Mouse (Mus musculus): ENCODE measurements around the gene Phf21a. TPM values are rescaled to one million over a fixed set of nuclear protein-coding genes. Genes with fewer than 3 reads are reported as not detected.

Phf21a gene
- polyA plus RNA-seq, 1 experiment from 2014 or later, result 46.2 TPM

DNA sequence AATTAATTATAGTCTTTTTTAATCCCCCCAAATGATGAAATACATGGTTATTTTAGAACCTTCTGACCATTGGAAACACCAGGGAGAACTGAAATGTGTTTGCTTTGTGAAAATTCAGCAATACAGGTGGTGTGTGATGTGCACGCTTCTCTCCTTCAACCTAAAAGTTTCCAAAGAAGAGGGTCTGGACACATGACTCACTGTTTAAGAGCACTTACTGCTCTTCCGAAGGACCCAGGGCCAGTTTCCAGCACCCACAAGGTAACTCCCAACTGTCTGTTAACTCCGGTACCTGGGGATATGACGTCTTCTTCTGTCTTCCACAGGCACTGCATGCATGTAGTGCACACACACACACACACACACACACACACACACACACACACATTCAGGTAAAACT lies 82.1 kb downstream of the Phf21a start:
- no peaks in the 10 kb centered on the region for H3K27me3 ChIP-seq (ENCODE audit: control insufficient read depth, insufficient read depth, low read length)
- no peak overlapping the region for H3K27ac ChIP-seq (ENCODE audit: low read depth, low read length)
- no peaks in the 10 kb centered on the region for H3K4me1 ChIP-seq (replicated peaks; ENCODE audit: control insufficient read depth, insufficient read depth, low read length)
- no peak overlapping the region for H3K9ac ChIP-seq (ENCODE audit: low read depth, low read length)
- no peak overlapping the region for H3K4me2 ChIP-seq (replicated peaks; ENCODE audit: low read depth, low read length)
- 94% methylated on average over 4 of the region's 4 CpGs for WGBS
- H3K4me3 ChIP-seq (ENCODE audit: low read depth, low read length), result no peak overlapping the region
- DNase-seq (ENCODE audit: low spot score) (no peak), ATAC-seq (ENCODE audit: low FRiP score) (no peak)
- H3K36me3 ChIP-seq (ENCODE audit: control insufficient read depth, insufficient read depth, low read length), result no peaks in the 10 kb centered on the region
- H3K9me3 ChIP-seq (ENCODE audit: control insufficient read depth, low read length), result no peaks in the 10 kb centered on the region

DNA sequence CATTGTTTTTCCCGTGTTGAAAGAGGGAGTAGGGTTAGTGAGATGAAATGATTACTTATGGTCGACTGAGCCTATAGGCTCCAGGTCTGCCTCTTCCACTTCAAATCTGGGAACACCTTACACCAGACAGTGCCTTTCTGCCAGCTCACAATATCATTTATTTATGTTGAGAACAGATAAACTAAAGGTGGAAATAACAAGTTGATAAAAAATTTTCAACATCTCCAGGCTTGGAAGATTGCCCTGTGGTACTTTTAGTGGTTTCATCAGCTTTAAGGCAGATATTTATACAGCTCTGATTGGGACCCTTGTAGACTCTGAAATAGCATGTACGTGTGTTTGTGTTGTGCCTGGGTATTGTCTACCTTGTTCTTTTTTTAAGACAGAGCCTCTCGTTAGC lies 83.4 kb downstream of the Phf21a start:
- H3K9ac ChIP-seq (ENCODE audit: low read depth, low read length), result no peak overlapping the region
- H3K36me3 ChIP-seq (ENCODE audit: control insufficient read depth, insufficient read depth, low read length), result no peaks in the 10 kb centered on the region
- no peaks in the 10 kb centered on the region for H3K9me3 ChIP-seq (ENCODE audit: control insufficient read depth, low read length)
- H3K27ac ChIP-seq (ENCODE audit: low read depth, low read length), result no peak overlapping the region
- H3K27me3 ChIP-seq (ENCODE audit: control insufficient read depth, insufficient read depth, low read length), result no peaks in the 10 kb centered on the region
- H3K4me3 ChIP-seq (ENCODE audit: low read depth, low read length), result no peak overlapping the region
- no peak overlapping the region for H3K4me2 ChIP-seq (replicated peaks; ENCODE audit: low read depth, low read length)
- WGBS, result 62% methylated on average over 4 of the region's 4 CpGs
- H3K4me1 ChIP-seq (replicated peaks; ENCODE audit: control insufficient read depth, insufficient read depth, low read length), result no peaks in the 10 kb centered on the region
- no peak for ATAC-seq (ENCODE audit: low FRiP score)
- no peak for DNase-seq (ENCODE audit: low spot score)

DNA sequence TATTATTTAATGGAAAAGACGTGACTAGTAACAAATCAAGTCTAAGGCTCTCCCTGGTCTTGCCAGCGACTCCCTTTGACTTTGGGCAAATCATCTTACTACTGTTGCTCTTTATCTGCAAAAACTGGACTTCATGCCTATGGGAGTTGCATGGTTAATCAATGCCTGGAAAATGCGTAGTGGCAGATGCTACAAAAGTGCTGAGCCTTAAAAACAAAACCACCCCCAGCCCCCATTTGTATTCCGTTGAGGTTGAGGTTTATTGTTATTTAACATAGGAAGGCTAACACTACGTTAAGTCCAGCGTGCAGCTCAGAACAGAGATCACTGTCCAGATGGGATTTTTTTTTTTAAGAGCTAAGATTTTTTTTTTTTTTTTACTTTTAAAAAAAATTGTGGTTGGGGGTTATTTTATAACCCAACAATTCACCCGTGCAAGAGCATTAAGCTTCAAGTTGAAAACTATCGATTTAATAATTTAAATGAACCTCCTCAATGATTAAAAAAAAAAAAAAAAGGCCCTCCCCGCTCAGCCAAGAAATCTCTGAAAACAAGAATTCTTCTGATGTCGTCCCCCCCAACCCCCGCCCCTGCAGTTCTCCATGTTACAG lies 89.3 kb downstream of the Phf21a start:
- H3K27ac ChIP-seq (ENCODE audit: low read depth, low read length), result peak overlapping the region; percentile 97
- WGBS, result 2% methylated on average over 11 of the region's 11 CpGs

DNA sequence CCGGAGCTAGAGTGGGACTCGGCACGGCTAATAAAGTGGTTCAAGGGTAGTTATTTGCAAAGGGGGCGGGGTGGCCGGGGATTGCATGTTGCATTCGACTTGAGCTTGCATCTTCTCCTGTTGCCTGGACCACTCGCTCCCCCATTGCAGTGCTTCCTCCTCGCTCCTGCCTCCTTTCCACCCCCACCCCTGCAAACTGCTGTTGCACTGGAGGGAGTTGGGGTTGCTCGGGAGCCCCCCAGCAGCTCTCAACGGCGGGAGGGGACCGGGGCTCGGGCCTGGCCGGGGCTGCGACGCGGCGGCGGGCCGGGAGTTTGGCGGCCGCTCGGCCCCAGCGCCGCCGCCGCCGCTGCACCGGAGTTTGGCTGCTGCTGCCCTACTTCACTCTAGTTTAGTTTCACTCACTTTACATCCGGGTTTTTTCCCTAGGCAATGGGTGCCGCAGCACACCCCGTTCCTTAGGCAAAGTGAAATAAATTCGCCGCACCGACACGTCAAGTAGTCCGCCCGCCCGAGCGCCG lies 90.1 kb downstream of the Phf21a start:
- peak overlapping the region; percentile 95 for H3K9ac ChIP-seq (ENCODE audit: low read depth, low read length)
- no peaks in the 10 kb centered on the region for H3K9me3 ChIP-seq (ENCODE audit: control insufficient read depth, low read length)
- no peaks in the 10 kb centered on the region for H3K27me3 ChIP-seq (ENCODE audit: control insufficient read depth, insufficient read depth, low read length)
- H3K36me3 ChIP-seq (ENCODE audit: control insufficient read depth, insufficient read depth, low read length), result no peaks in the 10 kb centered on the region
- peak; percentile 71 for ATAC-seq (ENCODE audit: low FRiP score)
- H3K4me1 ChIP-seq (replicated peaks; ENCODE audit: control insufficient read depth, insufficient read depth, low read length), result peaks cover 2% of the 10 kb centered on the region; the same call in 1 of the 2 replicates
- H3K4me2 ChIP-seq (replicated peaks; ENCODE audit: low read depth, low read length), result peak overlapping the region; percentile 65
- peak; percentile 85 for DNase-seq (ENCODE audit: low spot score)
- WGBS, result under 1% methylated on average over 39 of the region's 41 CpGs
- H3K27ac ChIP-seq (ENCODE audit: low read depth, low read length), result peak overlapping the region; percentile 97
- peak overlapping the region; percentile 85 for H3K4me3 ChIP-seq (ENCODE audit: low read depth, low read length)

More for the DNA sequence above, 89.3 kb downstream of the Phf21a start:
- ATAC-seq (ENCODE audit: low FRiP score), result no peak
- H3K4me2 ChIP-seq (replicated peaks; ENCODE audit: low read depth, low read length), result peak overlapping the region; percentile 65
- H3K36me3 ChIP-seq (ENCODE audit: control insufficient read depth, insufficient read depth, low read length), result no peaks in the 10 kb centered on the region
- H3K27me3 ChIP-seq (ENCODE audit: control insufficient read depth, insufficient read depth, low read length), result no peaks in the 10 kb centered on the region
- DNase-seq (ENCODE audit: low spot score), result peak; percentile 58
- H3K4me1 ChIP-seq (replicated peaks; ENCODE audit: control insufficient read depth, insufficient read depth, low read length), result peaks cover 2% of the 10 kb centered on the region; the same call in 1 of the 2 replicates
- peak overlapping the region; percentile 85 for H3K4me3 ChIP-seq (ENCODE audit: low read depth, low read length)
- no peaks in the 10 kb centered on the region for H3K9me3 ChIP-seq (ENCODE audit: control insufficient read depth, low read length)
- H3K9ac ChIP-seq (ENCODE audit: low read depth, low read length), result peak overlapping the region; percentile 95

DNA sequence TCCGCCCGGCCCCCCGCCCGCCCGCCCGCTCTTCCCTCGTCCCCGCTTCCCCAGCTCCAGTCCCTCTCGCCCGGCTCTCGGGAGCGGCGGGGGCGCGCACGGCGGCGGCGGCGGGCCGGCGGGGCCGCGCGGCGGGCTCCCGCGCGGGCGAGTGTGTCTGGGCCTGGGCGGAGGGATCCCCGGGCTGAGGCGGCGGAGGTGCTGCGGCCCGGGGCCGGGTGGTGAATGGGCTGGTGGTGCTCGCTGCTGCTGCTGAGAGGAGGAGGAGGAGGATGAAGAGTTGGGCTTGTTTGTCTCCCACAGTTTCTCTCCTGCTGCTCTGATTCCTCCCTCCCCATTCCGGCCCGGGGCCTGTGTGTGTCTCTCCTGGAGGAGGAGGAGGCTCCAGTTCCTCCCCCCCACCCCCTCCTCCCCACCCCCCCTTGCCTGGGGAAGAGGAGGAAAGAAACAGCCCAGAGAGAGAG lies 90.7 kb downstream of the Phf21a start:
- H3K4me3 ChIP-seq (ENCODE audit: low read depth, low read length), result peak overlapping the region; percentile 85
- no peaks in the 10 kb centered on the region for H3K36me3 ChIP-seq (ENCODE audit: control insufficient read depth, insufficient read depth, low read length)
- no peaks in the 10 kb centered on the region for H3K9me3 ChIP-seq (ENCODE audit: control insufficient read depth, low read length)
- ATAC-seq (ENCODE audit: low FRiP score), result peak; percentile 81
- peak overlapping the region; percentile 95 for H3K9ac ChIP-seq (ENCODE audit: low read depth, low read length)
- H3K4me2 ChIP-seq (replicated peaks; ENCODE audit: low read depth, low read length), result peak overlapping the region; percentile 65
- H3K27me3 ChIP-seq (ENCODE audit: control insufficient read depth, insufficient read depth, low read length), result no peaks in the 10 kb centered on the region
- DNase-seq (ENCODE audit: low spot score), result peak; percentile 93
- peak overlapping the region; percentile 97 for H3K27ac ChIP-seq (ENCODE audit: low read depth, low read length)
- H3K4me1 ChIP-seq (replicated peaks; ENCODE audit: control insufficient read depth, insufficient read depth, low read length), result peaks cover 2% of the 10 kb centered on the region; the same call in 1 of the 2 replicates
- 0% methylated on average over 7 of the region's 40 CpGs for WGBS

DNA sequence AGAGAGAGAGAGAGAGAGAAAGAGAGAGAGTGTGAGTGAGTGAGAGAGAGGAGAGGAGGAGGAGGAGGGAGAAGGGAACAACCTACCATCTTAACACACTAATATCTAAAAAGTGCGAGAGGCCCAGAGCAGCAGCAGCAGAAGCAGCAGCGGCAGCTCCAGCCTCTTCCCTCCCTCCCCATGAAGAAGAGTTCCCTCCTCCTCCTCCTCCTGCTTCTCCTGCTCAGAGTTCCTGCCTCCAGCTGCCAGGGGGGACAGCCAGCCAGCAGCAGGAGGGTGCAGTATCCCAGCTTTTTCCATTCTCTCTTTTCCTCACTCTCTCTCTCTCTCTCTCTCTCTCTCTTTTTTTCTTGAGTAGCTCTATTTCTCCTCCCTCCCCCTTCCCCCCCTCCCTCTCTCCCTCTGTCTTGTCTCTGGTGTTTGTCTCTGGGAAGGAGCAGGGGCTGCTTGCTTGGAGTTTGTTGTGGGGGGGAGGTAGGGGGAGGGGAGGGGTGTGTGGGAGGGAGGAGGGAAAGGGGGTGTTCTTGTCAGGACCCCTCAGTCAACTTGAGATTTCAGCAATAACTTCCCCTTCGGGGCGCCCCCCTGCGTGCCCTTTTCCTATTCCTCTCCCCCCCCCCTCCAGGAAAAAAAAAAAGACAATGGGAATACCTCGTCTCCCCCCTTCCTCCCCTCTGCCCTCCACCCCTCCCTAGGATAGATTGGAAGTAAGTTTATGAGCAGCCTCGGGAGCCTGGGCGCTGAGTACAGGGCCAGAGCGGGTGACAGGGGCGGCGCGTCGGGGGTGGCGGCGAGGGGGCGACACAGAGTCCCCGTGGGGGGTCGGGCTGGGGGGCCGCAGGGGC lies 91.4 kb downstream of the Phf21a start:
- peak overlapping the region; percentile 85 for H3K4me3 ChIP-seq (ENCODE audit: low read depth, low read length)
- H3K9ac ChIP-seq (ENCODE audit: low read depth, low read length), result peak overlapping the region; percentile 95
- WGBS, result 0% methylated on average over 10 of the region's 19 CpGs
- H3K36me3 ChIP-seq (ENCODE audit: control insufficient read depth, insufficient read depth, low read length), result no peaks in the 10 kb centered on the region
- no peaks in the 10 kb centered on the region for H3K9me3 ChIP-seq (ENCODE audit: control insufficient read depth, low read length)
- ATAC-seq (ENCODE audit: low FRiP score) (peak; percentile 59), DNase-seq (ENCODE audit: low spot score) (peak; percentile 69)
- H3K27ac ChIP-seq (ENCODE audit: low read depth, low read length), result peak overlapping the region; percentile 97
- H3K4me1 ChIP-seq (replicated peaks; ENCODE audit: control insufficient read depth, insufficient read depth, low read length), result peaks cover 2% of the 10 kb centered on the region; the same call in 1 of the 2 replicates
- peak overlapping the region; percentile 65 for H3K4me2 ChIP-seq (replicated peaks; ENCODE audit: low read depth, low read length)
- H3K27me3 ChIP-seq (ENCODE audit: control insufficient read depth, insufficient read depth, low read length), result no peaks in the 10 kb centered on the region

DNA sequence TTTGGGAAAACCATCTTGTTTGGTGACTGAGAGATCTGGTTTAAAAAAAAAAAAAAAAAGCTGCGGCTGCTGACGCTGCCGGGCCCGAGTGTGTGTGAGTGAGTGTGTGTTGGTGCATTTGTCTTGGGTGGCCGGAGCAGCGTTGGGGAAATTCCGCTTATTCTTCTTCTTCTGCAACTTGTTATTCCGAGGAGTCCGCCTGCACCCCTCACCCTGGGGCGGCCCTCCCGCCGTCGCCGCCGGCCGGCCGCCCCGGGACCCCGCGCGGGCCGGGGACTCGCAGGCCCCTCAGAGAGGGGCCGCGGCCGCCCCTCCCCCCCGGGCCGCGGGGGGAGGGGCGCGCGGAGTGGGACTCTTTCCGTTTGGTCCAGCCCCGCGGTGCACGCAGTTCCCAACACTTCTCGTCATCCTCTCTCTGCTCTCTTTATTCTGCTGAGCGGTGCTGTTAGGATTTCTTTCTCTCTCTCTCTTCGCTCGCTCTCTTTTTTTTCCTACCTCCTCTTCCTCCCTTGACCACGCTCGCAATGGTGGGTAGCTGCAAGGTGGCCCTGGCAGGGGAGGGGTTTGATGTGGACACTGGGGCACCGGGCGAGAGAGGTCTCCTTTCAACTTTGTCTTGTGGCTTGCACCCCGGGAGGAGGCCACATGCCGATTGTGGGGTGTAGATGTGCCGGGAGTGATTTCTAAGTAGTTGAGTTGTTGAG lies 92.3 kb downstream of the Phf21a start:
- Histone ChIP-seq H3K36me3 (ENCODE audit: control insufficient read depth, insufficient read depth, low read length) (no peaks in the 10 kb centered on the region), H3K9ac (ENCODE audit: low read depth, low read length) (peak overlapping the region; percentile 95), H3K4me1 (replicated peaks; ENCODE audit: control insufficient read depth, insufficient read depth, low read length) (peaks cover 2% of the 10 kb centered on the region; the same call in 1 of the 2 replicates), H3K4me3 (ENCODE audit: low read depth, low read length) (peak overlapping the region; percentile 85), H3K4me2 (replicated peaks; ENCODE audit: low read depth, low read length) (peak overlapping the region; percentile 65), H3K9me3 (ENCODE audit: control insufficient read depth, low read length) (no peaks in the 10 kb centered on the region), H3K27me3 (ENCODE audit: control insufficient read depth, insufficient read depth, low read length) (no peaks in the 10 kb centered on the region), H3K27ac (ENCODE audit: low read depth, low read length) (peak overlapping the region; percentile 97)
- WGBS, result under 1% methylated on average over 37 of the region's 47 CpGs
- peak; percentile 83 for DNase-seq (ENCODE audit: low spot score)
- ATAC-seq (ENCODE audit: low FRiP score), result peak; percentile 46; the same call in 1 of the 2 replicates

DNA sequence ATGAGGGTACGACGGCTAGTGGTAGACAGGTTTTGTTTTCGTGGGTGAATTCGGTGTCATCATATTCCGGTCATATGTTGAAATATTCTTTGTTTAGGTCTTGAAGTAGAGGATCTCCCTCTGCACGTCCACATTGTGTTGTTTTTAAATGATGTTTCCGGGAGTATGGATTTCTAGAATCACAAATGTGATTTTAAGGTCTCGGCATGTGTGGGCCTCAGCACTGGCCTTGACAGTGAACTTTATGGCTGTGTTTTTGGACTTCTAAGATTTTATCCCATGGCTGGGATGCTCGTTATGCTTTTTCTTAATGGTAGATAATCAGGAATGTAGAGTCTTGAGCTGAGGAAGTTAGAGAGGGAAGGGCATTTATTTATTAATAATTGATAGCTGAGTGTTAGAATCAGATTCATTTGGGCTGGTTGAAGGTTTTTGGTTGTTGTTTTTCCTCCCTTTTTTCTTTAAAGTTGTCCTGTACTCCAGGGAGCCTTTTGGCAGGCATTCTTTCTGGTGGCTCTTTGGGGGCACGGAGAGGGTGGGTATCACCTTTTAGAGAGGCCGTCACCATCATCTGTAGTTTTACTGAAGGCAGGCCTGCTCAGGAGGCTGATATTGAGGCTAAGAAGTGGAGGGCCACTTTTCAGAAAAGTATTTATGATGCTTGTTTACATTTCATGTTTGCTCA lies 93.0 kb downstream of the Phf21a start:
- Histone ChIP-seq H3K9ac (ENCODE audit: low read depth, low read length) (peak overlapping the region; percentile 95), H3K9me3 (ENCODE audit: control insufficient read depth, low read length) (no peaks in the 10 kb centered on the region), H3K4me2 (replicated peaks; ENCODE audit: low read depth, low read length) (peak overlapping the region; percentile 65), H3K4me1 (replicated peaks; ENCODE audit: control insufficient read depth, insufficient read depth, low read length) (peaks cover 2% of the 10 kb centered on the region; the same call in 1 of the 2 replicates), H3K27ac (ENCODE audit: low read depth, low read length) (peak overlapping the region; percentile 97), H3K36me3 (ENCODE audit: control insufficient read depth, insufficient read depth, low read length) (no peaks in the 10 kb centered on the region), H3K27me3 (ENCODE audit: control insufficient read depth, insufficient read depth, low read length) (no peaks in the 10 kb centered on the region), H3K4me3 (ENCODE audit: low read depth, low read length) (peak overlapping the region; percentile 85)
- DNase-seq (ENCODE audit: low spot score), result no peak
- no peak for ATAC-seq (ENCODE audit: low FRiP score)
- 10% methylated on average over 11 of the region's 11 CpGs for WGBS
